Mouse (Mus musculus): ENCODE measurements around the gene Hist1h4m. TPM values are rescaled to one million over a fixed set of nuclear protein-coding genes. Genes with fewer than 3 reads are reported as not detected.

The Hist1h4m gene
- polyA plus RNA-seq (2017; shearing (Covaris generic)) = 10 to 100 TPM; 42.5 to 43.7 TPM

DNA sequence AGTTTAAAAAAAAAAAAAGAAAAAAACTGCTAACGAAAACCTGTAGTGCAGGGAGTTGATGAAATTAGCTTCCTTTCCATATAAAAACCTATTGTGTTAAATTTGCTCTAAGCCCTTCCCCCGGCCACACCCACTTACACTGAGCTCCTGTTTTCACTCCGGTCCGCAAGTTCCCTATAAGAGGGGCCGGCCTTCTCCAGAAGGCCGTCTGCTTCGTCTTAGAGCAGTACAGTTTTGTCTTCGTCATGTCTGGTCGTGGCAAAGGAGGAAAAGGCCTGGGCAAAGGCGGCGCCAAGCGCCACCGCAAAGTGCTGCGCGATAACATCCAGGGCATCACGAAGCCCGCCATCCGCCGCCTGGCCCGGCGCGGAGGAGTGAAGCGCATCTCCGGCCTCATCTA is at the start of gene Hist1h4m:
TSS of gene Hist1h4m (plus strand) at position 208 of the 400 bp plus-strand sequence.

DNA sequence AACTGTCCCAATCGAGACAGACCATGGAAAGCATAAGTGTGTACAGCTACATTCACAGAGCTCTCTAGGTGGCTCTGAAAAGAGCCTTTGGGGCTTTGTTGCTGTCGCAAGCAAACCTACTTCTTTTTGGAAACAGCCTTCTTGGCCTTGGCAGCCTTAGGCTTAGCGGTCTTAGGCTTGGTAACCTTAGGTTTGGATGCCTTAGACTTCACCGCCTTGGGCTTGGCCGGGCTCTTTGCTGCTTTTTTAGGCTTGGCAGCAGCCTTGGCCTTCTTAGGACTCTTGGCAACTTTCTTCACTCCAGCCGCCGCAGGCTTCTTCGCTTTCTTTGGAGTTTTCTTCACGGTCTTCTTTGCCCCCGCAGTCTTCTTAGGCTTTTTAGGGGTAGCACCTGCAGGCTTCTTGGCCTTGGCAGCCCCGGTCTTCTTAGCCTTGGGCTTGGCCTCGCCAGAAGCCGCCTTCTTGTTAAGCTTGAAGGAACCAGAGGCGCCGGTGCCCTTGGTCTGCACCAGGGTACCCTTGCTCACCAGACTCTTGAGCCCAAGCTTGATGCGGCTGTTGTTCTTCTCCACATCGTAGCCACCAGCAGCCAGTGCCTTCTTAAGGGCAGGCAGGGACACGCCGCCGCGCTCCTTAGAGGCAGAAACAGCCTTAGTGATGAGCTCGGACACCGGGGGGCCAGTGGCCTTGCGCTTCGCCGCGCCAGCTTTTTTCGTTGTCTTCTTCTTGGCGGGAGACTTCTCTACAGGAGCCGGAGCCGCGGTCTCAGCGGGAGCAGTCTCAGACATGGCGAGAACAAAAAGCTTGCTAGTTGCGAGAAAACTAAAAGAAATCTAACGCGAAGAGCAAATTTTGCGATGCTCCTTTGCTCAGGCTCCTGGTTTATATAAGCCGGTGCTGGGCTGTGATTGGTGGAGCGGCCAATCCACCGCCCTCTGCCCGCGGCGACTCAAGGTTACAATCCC is 31.5 kb upstream of the Hist1h4m start, which contains the start of gene Hist1h1b:
TSS of gene Hist1h1b (minus strand) at position 859 of the 965 bp plus-strand sequence.

DNA sequence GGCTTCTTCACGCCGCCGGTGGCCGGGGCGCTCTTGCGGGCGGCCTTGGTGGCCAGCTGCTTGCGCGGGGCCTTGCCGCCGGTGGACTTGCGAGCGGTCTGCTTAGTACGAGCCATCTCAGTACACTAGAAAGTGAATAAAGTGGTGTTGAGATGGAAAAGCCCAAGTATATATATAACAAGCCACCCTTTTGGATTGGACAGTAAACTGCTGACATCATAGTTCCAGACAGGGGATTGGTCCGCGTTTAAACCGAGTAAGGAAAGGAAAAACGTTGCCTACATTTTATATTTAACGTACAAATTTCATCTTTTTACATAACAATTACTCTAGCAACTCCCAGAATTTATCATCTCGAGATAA is 28.3 kb upstream of the Hist1h4m start, which contains the start of gene Hist1h3i:
TSS of gene Hist1h3i (minus strand) at position 116 of the 363 bp plus-strand sequence.

DNA sequence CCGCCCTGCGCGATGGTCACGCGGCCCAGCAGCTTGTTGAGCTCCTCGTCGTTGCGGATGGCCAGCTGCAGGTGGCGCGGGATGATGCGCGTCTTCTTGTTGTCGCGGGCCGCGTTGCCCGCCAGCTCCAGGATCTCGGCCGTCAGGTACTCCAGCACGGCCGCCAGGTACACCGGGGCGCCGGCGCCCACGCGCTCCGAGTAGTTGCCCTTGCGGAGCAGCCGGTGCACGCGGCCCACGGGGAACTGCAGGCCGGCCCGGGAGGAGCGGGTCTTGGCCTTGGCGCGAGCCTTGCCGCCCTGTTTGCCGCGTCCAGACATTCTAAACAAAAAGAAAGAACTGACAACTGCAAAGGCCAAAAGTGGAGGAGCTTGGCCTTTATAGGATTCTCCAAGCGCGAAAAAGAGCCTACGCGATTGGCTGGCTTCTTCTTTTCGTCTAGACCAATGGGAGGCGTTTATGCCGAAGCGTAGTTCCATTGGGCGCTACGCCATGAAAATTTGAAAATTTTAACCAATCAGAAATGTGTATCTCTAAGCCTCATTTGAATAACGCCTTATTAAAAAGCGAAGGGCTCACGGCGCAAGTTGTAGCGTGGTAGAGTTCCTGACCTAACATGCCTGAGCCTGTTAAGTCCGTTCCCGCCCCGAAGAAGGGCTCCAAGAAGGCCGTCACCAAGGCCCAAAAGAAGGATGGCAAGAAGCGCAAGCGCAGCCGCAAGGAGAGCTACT is 24.5 kb upstream of the Hist1h4m start, which contains the start of the genes Hist1h2an and Hist1h2bp:
TSS of gene Hist1h2an (minus strand) at position 320 of the 731 bp plus-strand sequence.
TSS of gene Hist1h2bp (plus strand) at position 563 of the 731 bp plus-strand sequence.

GRCm38 (mm10) chr13:21810073-21810472 is 1.5 kb upstream of the Hist1h4m start, which contains the start of the genes Hist1h2bq and Hist1h2ao:
TSS of gene Hist1h2bq (minus strand) at chr13:21810197.
TSS of gene Hist1h2ao (plus strand) at chr13:21810465.

DNA sequence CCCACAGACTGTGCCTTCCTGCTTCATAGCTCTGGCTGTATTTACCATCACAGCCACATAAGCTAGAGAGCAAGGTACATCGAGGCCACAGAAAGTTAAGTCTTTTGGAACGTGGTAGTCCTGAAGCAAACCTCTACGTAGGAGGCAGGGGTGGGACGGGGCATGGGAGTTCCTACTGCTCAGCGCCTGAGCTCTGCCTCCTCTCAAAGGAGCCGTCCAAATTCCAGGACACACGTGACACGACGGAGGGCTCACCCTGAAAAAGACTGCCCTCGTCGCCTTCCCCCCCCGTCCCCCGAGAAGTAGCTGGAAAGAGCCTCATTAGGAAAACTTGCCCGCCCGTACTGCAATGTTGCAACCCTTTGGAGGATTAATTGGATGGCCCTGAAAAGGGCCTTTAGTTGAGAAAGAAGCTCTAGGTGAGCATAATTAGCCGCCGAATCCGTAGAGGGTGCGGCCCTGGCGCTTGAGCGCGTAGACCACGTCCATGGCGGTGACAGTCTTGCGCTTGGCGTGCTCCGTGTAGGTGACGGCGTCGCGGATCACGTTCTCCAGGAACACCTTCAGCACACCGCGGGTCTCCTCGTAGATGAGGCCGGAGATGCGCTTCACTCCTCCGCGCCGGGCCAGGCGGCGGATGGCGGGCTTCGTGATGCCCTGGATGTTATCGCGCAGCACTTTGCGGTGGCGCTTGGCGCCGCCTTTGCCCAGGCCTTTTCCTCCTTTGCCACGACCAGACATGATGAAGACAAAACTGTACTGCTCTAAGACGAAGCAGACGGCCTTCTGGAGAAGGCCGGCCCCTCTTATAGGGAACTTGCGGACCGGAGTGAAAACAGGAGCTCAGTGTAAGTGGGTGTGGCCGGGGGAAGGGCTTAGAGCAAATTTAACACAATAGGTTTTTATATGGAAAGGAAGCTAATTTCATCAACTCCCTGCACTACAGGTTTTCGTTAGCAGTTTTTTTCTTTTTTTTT is 20.2 kb downstream of the Hist1h4m start, which contains the start of gene Hist1h4n:
TSS of gene Hist1h4n (minus strand) at position 779 of the 977 bp plus-strand sequence.

GRCm38 (mm10) chr13:21833461-21833860 is 21.9 kb downstream of the Hist1h4m start, which contains the start of the genes Hist1h2ap and Hist1h2br:
TSS of gene Hist1h2ap (minus strand) at chr13:21833507.
TSS of gene Hist1h2br (plus strand) at chr13:21833743.

Other genes starting within 250 kb of the Hist1h4m start
- not detected for gene Olfr1364, start 230.0 kb upstream of the Hist1h4m start, polyA plus RNA-seq (2017; shearing (Covaris generic))
- not detected for gene Olfr1362, start 197.7 kb upstream of the Hist1h4m start, polyA plus RNA-seq (2017; shearing (Covaris generic))
- not detected for gene Olfr11, start 169.2 kb upstream of the Hist1h4m start, polyA plus RNA-seq (2017; shearing (Covaris generic))
- under 1 TPM in 1 of 2 experiments, not detected in 1; 0.60 TPM for gene Olfr1361, start 148.4 kb upstream of the Hist1h4m start, polyA plus RNA-seq (2017; shearing (Covaris generic))
- under 1 TPM in 1 of 2 experiments, not detected in 1; 0.21 TPM for gene Olfr1360, start 134.3 kb upstream of the Hist1h4m start, polyA plus RNA-seq (2017; shearing (Covaris generic))
- gene Olfr1359, start 113.6 kb upstream of the Hist1h4m start, polyA plus RNA-seq (2017; shearing (Covaris generic)) = under 1 TPM in 1 of 2 experiments, not detected in 1; 0.71 TPM
- gene Hist1h2bl, start 95.6 kb upstream of the Hist1h4m start, polyA plus RNA-seq (2017; shearing (Covaris generic)) = 1 to 10 TPM in 1 of 2 experiments, not detected in 1; 1.4 TPM
- gene Hist1h2ai, start 95.3 kb upstream of the Hist1h4m start, polyA plus RNA-seq (2017; shearing (Covaris generic)) = 10 to 100 TPM; 14.1 to 15.1 TPM
- gene Hist1h3h, start 94.1 kb upstream of the Hist1h4m start, polyA plus RNA-seq (2017; shearing (Covaris generic)) = 1 to 10 TPM; 1.7 to 2.2 TPM
- gene Hist1h2bm, start 89.7 kb upstream of the Hist1h4m start, polyA plus RNA-seq (2017; shearing (Covaris generic)) = not detected
- under 1 TPM in 1 of 2 experiments, not detected in 1; 0.34 TPM for gene Hist1h4j, start 76.7 kb upstream of the Hist1h4m start, polyA plus RNA-seq (2017; shearing (Covaris generic))
- 10 to 100 TPM in 1 of 2 experiments, 1 to 10 TPM in 1; 4.7 to 30.8 TPM for gene Hist1h4k, start 61.2 kb upstream of the Hist1h4m start, polyA plus RNA-seq (2017; shearing (Covaris generic))
- 1 to 10 TPM; 2.4 to 8.2 TPM for gene Hist1h2ak, start 57.9 kb upstream of the Hist1h4m start, polyA plus RNA-seq (2017; shearing (Covaris generic))
- 1 to 10 TPM; 3.2 to 5.7 TPM for gene Hist1h2bn, start 57.6 kb upstream of the Hist1h4m start, polyA plus RNA-seq (2017; shearing (Covaris generic))
- 1 to 10 TPM; 2.0 to 3.3 TPM for gene Hist1h1b, start 31.1 kb upstream of the Hist1h4m start, polyA plus RNA-seq (2017; shearing (Covaris generic))
- 1 to 10 TPM in 1 of 2 experiments, not detected in 1; 1.5 TPM for gene Hist1h3i, start 28.4 kb upstream of the Hist1h4m start, polyA plus RNA-seq (2017; shearing (Covaris generic))
- gene Hist1h2an, start 24.5 kb upstream of the Hist1h4m start, polyA plus RNA-seq (2017; shearing (Covaris generic)) = 1 to 10 TPM; 2.5 to 3.2 TPM
- 1 to 10 TPM in 1 of 2 experiments, not detected in 1; 1.6 TPM for gene Hist1h2bp, start 24.3 kb upstream of the Hist1h4m start, polyA plus RNA-seq (2017; shearing (Covaris generic))
- 10 to 100 TPM in 1 of 2 experiments, 1 to 10 TPM in 1; 7.5 to 13.4 TPM for gene Hist1h2bq, start 1.5 kb upstream of the Hist1h4m start, polyA plus RNA-seq (2017; shearing (Covaris generic))
- gene Hist1h2ao, start 1.3 kb upstream of the Hist1h4m start, polyA plus RNA-seq (2017; shearing (Covaris generic)) = not detected
- 10 to 100 TPM; 22.4 to 34.7 TPM for gene Hist1h4n, start 20.4 kb downstream of the Hist1h4m start, polyA plus RNA-seq (2017; shearing (Covaris generic))
- 100 to 1,000 TPM; 128 to 153 TPM for gene Hist1h2ap, start 21.8 kb downstream of the Hist1h4m start, polyA plus RNA-seq (2017; shearing (Covaris generic))
- gene Hist1h2br, start 22.0 kb downstream of the Hist1h4m start, polyA plus RNA-seq (2017; shearing (Covaris generic)) = 10 to 100 TPM in 1 of 2 experiments, 1 to 10 TPM in 1; 7.3 to 14.5 TPM
- gene Zfp184, start 133.3 kb downstream of the Hist1h4m start, polyA plus RNA-seq (2017; shearing (Covaris generic)) = under 1 TPM in 1 of 2 experiments, not detected in 1; 0.36 TPM
- gene Pom121l2, start 169.4 kb downstream of the Hist1h4m start, polyA plus RNA-seq (2017; shearing (Covaris generic)) = not detected
- 1 to 10 TPM in 1 of 2 experiments, under 1 TPM in 1; 0.16 to 1.4 TPM for gene Prss16, start 198.0 kb downstream of the Hist1h4m start, polyA plus RNA-seq (2017; shearing (Covaris generic))
- under 1 TPM in 1 of 2 experiments, not detected in 1; 0.83 TPM for gene Hist1h2ah, start 223.8 kb downstream of the Hist1h4m start, polyA plus RNA-seq (2017; shearing (Covaris generic))
- under 1 TPM in 1 of 2 experiments, not detected in 1; 0.48 TPM for gene Hist1h2bk, start 224.1 kb downstream of the Hist1h4m start, polyA plus RNA-seq (2017; shearing (Covaris generic))
- 1 to 10 TPM; 7.5 to 9.7 TPM for gene Hist1h4i, start 229.6 kb downstream of the Hist1h4m start, polyA plus RNA-seq (2017; shearing (Covaris generic))
- gene Hist1h2ag, start 231.2 kb downstream of the Hist1h4m start, polyA plus RNA-seq (2017; shearing (Covaris generic)) = 1 to 10 TPM; 1.8 to 6.1 TPM
- gene Hist1h2bj, start 231.5 kb downstream of the Hist1h4m start, polyA plus RNA-seq (2017; shearing (Covaris generic)) = 1 to 10 TPM; 2.4 to 5.9 TPM

Data from inflammation-experienced regulatory T-cells (primary cell).